Mouse (Mus musculus) heart, embryonic 15.5 days (tissue): ENCODE measurements around the gene Vrk1. TPM values are rescaled to one million over a fixed set of nuclear protein-coding genes. Genes with fewer than 3 reads are reported as not detected.

Experiments used
- ATAC-seq: fragments of 200-750 bp; cut with Nextera tagmentation; replicated peaks from 2 replicates; pipeline ENCODE4 v1.8.0; 2017; ENCODE audit warnings: low read depth, moderate TSS enrichment; ENCODE audit not compliant: insufficient number of reproducible peaks, insufficient read depth, low FRiP score
- H3K27ac ChIP-seq: fragments of 300-500 bp; sonication (generic); 2 replicates; pipeline ENCODE4 v1.5.1; 2015; ENCODE audit warnings: mild to moderate bottlenecking, inconsistent platforms
- H3K27me3 ChIP-seq: fragments of 300-500 bp; sonication (generic); 2 replicates; pipeline ENCODE4 v1.6.1; 2015; ENCODE audit warnings: inconsistent platforms
- H3K36me3 ChIP-seq: fragments of 300-500 bp; sonication (generic); 2 replicates; pipeline ENCODE4 v1.6.1; 2015; ENCODE audit warnings: mild to moderate bottlenecking, inconsistent platforms
- H3K4me1 ChIP-seq: fragments of 300-500 bp; sonication (generic); replicated peaks from 2 replicates; pipeline ENCODE4 v1.6.1; 2015; ENCODE audit warnings: inconsistent platforms
- H3K4me2 ChIP-seq: fragments of 300-500 bp; sonication (generic); 2 replicates; pipeline ENCODE4 v1.6.1; 2015; ENCODE audit warnings: inconsistent platforms, mild to moderate bottlenecking, moderate library complexity
- H3K4me3 ChIP-seq: fragments of 300-500 bp; sonication (generic); 2 replicates; pipeline ENCODE4 v1.5.1; 2015; ENCODE audit warnings: mild to moderate bottlenecking, inconsistent platforms
- H3K9ac ChIP-seq: fragments of 300-500 bp; sonication (generic); 2 replicates; pipeline ENCODE4 v1.6.1; 2015; ENCODE audit warnings: mild to moderate bottlenecking, inconsistent platforms
- H3K9me3 ChIP-seq: fragments of 300-500 bp; sonication (generic); replicated peaks from 2 replicates; pipeline ENCODE4 v1.6.1; 2016; ENCODE audit warnings: inconsistent platforms
- WGBS: fragments of 180-500 bp; shearing (Covaris S2); methylation state at CpG from one replicate; pipeline ENCODE4 v1.1.7; 2015; ENCODE audit warnings: mixed read lengths; 5-methylcytosine and 5-hydroxymethylcytosine counted together
- polyA plus RNA-seq: library from polyadenylated mRNA; unstranded; fragments of >200 nt; fragmentation: Nextera tagmentation; extraction: Ambion mirVana; gene quantifications from 2 replicates; pipeline ENCODE4 v1.2.1, GENCODE M21; 2015

The Vrk1 gene
- polyA plus RNA-seq, 1 experiment from 2014 or later: 36.7 TPM

- Histone ChIP-seq H3K9ac (no peak overlapping the region), H3K4me3 (no peak overlapping the region), H3K27me3 (no peaks in the 10 kb centered on the region), H3K9me3 (no peaks in the 10 kb centered on the region), H3K36me3 (no peaks in the 10 kb centered on the region), H3K4me2 (no peak overlapping the region), H3K27ac (no peak overlapping the region), H3K4me1 (no peaks in the 10 kb centered on the region)
- WGBS: 84% methylated on average over 12 of the region's 12 CpGs
- no peak for ATAC-seq
These were observed 74.1 kb downstream of the Vrk1 start for GRCm38 (mm10) chr12:106084126-106084525.

DNA sequence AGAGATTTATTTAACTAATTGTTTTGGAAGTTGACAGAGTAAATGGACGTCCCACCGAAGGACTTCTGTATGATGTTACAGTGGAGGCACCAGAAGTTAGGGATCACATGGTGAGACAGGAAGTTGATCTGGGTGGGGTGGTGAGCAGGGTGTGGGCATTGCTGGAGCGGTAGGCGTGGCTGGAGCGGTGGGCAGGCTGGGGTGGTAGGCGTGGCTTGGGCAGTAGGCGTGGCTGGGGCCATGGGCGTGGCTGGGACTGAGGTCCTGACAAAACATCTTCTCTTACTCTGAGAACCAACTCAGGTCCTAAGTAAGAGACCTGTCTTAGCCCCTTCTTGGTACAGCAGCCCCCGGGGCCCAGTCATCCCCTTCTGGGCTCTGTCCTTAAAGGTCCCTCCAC is 84.8 kb downstream of the Vrk1 start:
- H3K9ac ChIP-seq: no peak overlapping the region
- H3K27ac ChIP-seq: no peak overlapping the region
- no peak for ATAC-seq
- no peaks in the 10 kb centered on the region for H3K27me3 ChIP-seq
- no peaks in the 10 kb centered on the region for H3K36me3 ChIP-seq
- no peaks in the 10 kb centered on the region for H3K4me1 ChIP-seq
- no peak overlapping the region for H3K4me3 ChIP-seq
- no peak overlapping the region for H3K4me2 ChIP-seq
- WGBS: 88% methylated on average over 9 of the region's 9 CpGs
- H3K9me3 ChIP-seq: no peaks in the 10 kb centered on the region

- Histone ChIP-seq H3K27ac (no peak overlapping the region), H3K4me2 (no peak overlapping the region), H3K4me3 (no peak overlapping the region), H3K36me3 (no peaks in the 10 kb centered on the region), H3K27me3 (no peaks in the 10 kb centered on the region), H3K9ac (no peak overlapping the region), H3K9me3 (no peaks in the 10 kb centered on the region), H3K4me1 (no peaks in the 10 kb centered on the region)
- WGBS: 91% methylated on average over 6 of the region's 6 CpGs
- ATAC-seq: no peak
These were observed 92.0 kb downstream of the Vrk1 start for GRCm38 (mm10) chr12:106102003-106102402.

GRCm38 (mm10) chr12:106102726-106103643 is 93.0 kb downstream of the Vrk1 start:
- no peak overlapping the region for H3K27ac ChIP-seq
- ATAC-seq: no peak
- no peak overlapping the region for H3K4me3 ChIP-seq
- H3K36me3 ChIP-seq: no peaks in the 10 kb centered on the region
- no peaks in the 10 kb centered on the region for H3K27me3 ChIP-seq
- H3K9ac ChIP-seq: no peak overlapping the region
- H3K4me1 ChIP-seq: no peaks in the 10 kb centered on the region
- no peak overlapping the region for H3K4me2 ChIP-seq
- WGBS: 62% methylated on average over 16 of the region's 16 CpGs
- no peaks in the 10 kb centered on the region for H3K9me3 ChIP-seq

DNA sequence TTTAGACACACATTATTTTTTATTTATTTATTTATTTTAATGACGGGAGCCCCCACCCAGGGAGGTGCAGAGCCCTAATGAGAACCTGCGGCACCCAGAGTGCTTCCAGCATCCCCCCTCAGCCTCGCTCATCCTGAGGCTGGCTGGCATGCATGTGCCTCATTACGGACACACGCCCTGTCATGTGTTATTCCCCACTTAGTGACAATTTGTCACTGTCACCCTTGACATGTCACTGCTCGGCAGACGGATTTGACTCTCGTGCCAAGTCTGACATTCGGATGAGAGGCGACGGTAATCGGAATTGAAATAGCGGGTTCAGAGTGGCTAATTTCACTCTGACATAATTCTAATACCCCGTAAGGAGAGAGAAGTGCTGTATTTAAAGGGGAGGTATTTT is 97.2 kb downstream of the Vrk1 start:
- Histone ChIP-seq H3K4me1 (no peaks in the 10 kb centered on the region), H3K27ac (no peak overlapping the region), H3K4me2 (no peak overlapping the region), H3K36me3 (no peaks in the 10 kb centered on the region), H3K27me3 (no peaks in the 10 kb centered on the region), H3K4me3 (no peak overlapping the region), H3K9ac (no peak overlapping the region), H3K9me3 (no peaks in the 10 kb centered on the region)
- 75% methylated on average over 14 of the region's 14 CpGs for WGBS
- ATAC-seq: no peak

DNA sequence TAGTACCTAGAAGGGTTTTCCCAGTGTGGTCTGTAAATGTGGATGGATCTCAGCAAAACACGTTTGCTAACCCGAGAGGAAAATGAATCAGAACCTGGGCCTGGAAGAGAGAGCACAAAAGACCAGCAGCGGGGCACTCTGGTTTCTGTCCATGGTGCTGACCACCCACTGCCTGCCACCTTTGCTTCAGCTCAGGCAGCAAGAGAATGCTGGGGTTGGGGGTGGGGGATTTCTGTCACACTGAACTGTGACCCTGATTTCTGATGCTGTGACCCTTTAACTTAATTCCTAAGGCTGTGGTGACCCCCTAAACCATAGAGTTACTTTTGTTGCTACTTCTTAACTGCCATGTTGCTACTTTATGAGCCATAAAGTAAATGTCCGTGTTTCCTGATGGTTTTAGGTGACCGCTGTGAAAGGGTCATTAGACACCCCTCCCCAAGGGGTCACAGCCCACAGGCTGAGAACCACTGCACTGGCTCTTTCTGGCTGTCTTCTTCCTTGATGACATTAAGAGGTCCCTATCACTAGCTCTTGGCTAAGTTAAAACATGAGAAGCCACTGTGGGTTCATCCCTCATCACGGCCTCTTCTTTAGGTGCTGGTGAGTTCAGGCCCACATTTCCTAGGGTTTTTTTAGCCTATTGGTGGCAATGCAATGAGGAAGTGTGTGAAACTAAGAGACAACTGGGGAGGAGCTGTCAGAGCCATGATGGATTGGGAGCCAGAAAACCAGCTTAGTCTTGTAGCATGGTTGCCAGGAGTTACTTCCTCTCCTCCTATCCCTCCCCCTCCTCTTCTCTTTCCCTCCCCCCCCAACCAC is 105.3 kb downstream of the Vrk1 start:
- no peaks in the 10 kb centered on the region for H3K36me3 ChIP-seq

GRCm38 (mm10) chr12:106115892-106116206 is 105.8 kb downstream of the Vrk1 start:
- no peak for ATAC-seq
- WGBS: 37% methylated on average over 5 of the region's 5 CpGs
- Histone ChIP-seq H3K9ac (no peak overlapping the region), H3K4me2 (no peak overlapping the region), H3K4me1 (no peaks in the 10 kb centered on the region), H3K36me3 (no peaks in the 10 kb centered on the region), H3K9me3 (no peaks in the 10 kb centered on the region), H3K27me3 (0 out of 2 replicates have a peak, but pooled peaks cover 7% of the 10 kb centered on the region), H3K4me3 (no peak overlapping the region), H3K27ac (no peak overlapping the region)

More for the DNA sequence above, 105.3 kb downstream of the Vrk1 start:
- Histone ChIP-seq H3K27ac (no peak overlapping the region), H3K9ac (no peak overlapping the region), H3K4me1 (no peaks in the 10 kb centered on the region), H3K4me3 (no peak overlapping the region), H3K9me3 (no peaks in the 10 kb centered on the region), H3K27me3 (0 out of 2 replicates have a peak, but pooled peaks cover 7% of the 10 kb centered on the region), H3K4me2 (no peak overlapping the region)
- no peak for ATAC-seq
- WGBS: 38% methylated on average over 6 of the region's 6 CpGs

GRCm38 (mm10) chr12:106123276-106123675 is 113.2 kb downstream of the Vrk1 start:
- ATAC-seq: no peak; the same call in 1 of the 2 replicates
- Histone ChIP-seq H3K4me2 (no peak overlapping the region), H3K27me3 (no peaks in the 10 kb centered on the region), H3K9me3 (no peaks in the 10 kb centered on the region), H3K4me3 (no peak overlapping the region), H3K27ac (no peak overlapping the region), H3K4me1 (no peaks in the 10 kb centered on the region), H3K36me3 (no peaks in the 10 kb centered on the region), H3K9ac (no peak overlapping the region)
- WGBS: 68% methylated on average over 14 of the region's 14 CpGs

DNA sequence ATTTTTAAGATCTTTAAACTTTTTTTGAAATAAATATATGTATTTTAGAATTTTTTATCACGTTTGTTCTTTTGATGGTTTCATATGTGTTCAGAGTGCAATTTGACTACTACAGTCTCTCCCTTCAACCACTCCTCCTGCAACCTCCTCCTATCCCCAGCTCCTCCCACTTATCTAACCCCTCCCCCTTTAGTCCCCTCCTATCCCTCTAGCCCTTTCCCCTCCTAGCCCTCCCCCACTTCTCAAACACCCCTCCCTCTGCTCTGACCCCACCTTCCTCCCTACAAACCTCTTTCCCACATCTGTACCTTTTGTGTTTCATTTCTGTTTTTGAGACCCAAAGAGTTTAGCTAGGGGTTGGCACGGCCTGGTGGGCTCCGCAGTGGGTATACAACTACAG is 114.6 kb downstream of the Vrk1 start:
- no peak overlapping the region for H3K27ac ChIP-seq
- H3K9me3 ChIP-seq: no peaks in the 10 kb centered on the region
- H3K4me2 ChIP-seq: no peak overlapping the region
- H3K9ac ChIP-seq: no peak overlapping the region
- no peaks in the 10 kb centered on the region for H3K36me3 ChIP-seq
- no peaks in the 10 kb centered on the region for H3K27me3 ChIP-seq
- WGBS: 83% methylated on average over 3 of the region's 3 CpGs
- H3K4me1 ChIP-seq: no peaks in the 10 kb centered on the region
- ATAC-seq: no peak
- H3K4me3 ChIP-seq: no peak overlapping the region
